Mouse (Mus musculus) midbrain, embryonic 10.5 days (tissue): Measurements from ENCODE around the gene Cpa5. TPM values are rescaled to one million over a fixed set of nuclear protein-coding genes. Genes with fewer than 3 reads are reported as not detected.
A peak's percentile ranks its signal among the peaks of the same experiment; 100 is the strongest.

Experiments
- DNase-seq: peaks from one replicate; pipeline ENCODE4 v3.0.0-alpha.2; 2017; ENCODE audit warnings: low spot score
- H3K27ac ChIP-seq: fragments of 300-500 bp; sonication (generic); replicated peaks from 2 replicates; pipeline ENCODE4 v1.5.1; 2016; ENCODE audit warnings: mild to moderate bottlenecking
- H3K27me3 ChIP-seq: fragments of 300-500 bp; sonication (generic); 2 replicates; pipeline ENCODE4 v1.6.1; 2016; ENCODE audit warnings: low read depth, mild to moderate bottlenecking; ENCODE audit not compliant: poor library complexity, severe bottlenecking
- H3K36me3 ChIP-seq: fragments of 300-500 bp; sonication (generic); 2 replicates; pipeline ENCODE4 v1.6.1; 2016; ENCODE audit warnings: mild to moderate bottlenecking, moderate library complexity
- H3K4me1 ChIP-seq: fragments of 300-500 bp; sonication (generic); 2 replicates; pipeline ENCODE4 v1.6.1; 2016
- H3K4me3 ChIP-seq: fragments of 300-500 bp; sonication (generic); 2 replicates; pipeline ENCODE4 v1.5.1; 2016; ENCODE audit warnings: mild to moderate bottlenecking, moderate library complexity
- H3K9me3 ChIP-seq: fragments of 300-500 bp; sonication (generic); replicated peaks from 2 replicates; pipeline ENCODE4 v1.6.1; 2016; ENCODE audit warnings: mild to moderate bottlenecking
- WGBS: fragments of 180-500 bp; shearing (Covaris S2); methylation state at CpG from one replicate; pipeline ENCODE4 v1.1.7; 2016; 5-methylcytosine and 5-hydroxymethylcytosine counted together
- polyA plus RNA-seq: library from polyadenylated mRNA; unstranded; fragments of >200 nt; fragmentation: Nextera tagmentation; extraction: Ambion mirVana; gene quantifications from 2 replicates; pipeline ENCODE4 v1.2.1, GENCODE M21; 2016

Gene Cpa5
- polyA plus RNA-seq, 1 experiment from 2014 or later = 0.74 TPM

DNA sequence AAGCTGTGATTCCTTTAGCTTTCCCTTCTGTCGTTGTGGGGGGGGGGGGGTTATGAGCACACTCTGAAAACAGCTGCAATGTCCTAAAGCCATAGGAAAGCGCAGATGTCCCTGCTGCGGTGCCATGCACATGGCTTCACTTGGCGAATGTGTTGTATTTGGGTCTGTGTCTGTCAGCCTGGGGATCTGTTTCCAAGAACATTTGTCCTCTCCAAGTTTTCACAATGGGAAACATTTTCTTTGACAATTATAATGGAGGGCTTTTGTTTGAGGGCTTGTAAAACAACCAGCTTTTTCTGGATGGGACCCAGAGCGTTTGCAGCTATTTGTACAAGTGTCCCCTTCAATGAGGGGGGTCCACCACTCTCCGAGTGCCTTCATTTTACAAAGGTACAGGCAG lies 3.4 kb downstream of the Cpa5 start:
- Histone ChIP-seq H3K27ac (peak overlapping the region; percentile 93), H3K27me3 (no peaks in the 10 kb centered on the region), H3K4me1 (peaks cover 94% of the 10 kb centered on the region), H3K4me3 (no peak overlapping the region), H3K9me3 (no peaks in the 10 kb centered on the region), H3K36me3 (no peaks in the 10 kb centered on the region)
- DNase-seq = no peak
- WGBS = 81% methylated on average over 6 of the region's 6 CpGs

DNA sequence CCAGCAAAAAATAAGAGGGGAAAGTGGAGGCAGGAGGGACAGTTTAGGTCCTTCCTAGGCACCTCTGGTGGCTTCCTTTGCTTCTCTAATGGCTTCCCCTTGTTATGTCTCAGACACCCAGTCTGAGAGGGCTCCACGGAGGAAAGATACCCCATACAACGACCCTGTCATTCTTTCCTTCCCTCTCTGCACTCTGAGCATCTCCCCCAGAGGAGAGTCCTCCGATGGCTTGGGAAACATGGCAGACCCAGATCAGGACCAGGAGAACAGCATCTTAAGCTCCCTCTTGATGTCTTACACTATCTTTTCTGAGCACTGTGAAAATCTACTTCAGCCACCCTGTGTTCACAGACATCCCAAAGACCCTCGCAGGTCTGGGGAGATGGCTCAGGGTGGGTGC lies 4.9 kb downstream of the Cpa5 start:
- peak overlapping the region; percentile 93 for H3K27ac ChIP-seq
- H3K4me1 ChIP-seq = peaks cover 96% of the 10 kb centered on the region
- H3K27me3 ChIP-seq = no peaks in the 10 kb centered on the region
- H3K9me3 ChIP-seq = no peaks in the 10 kb centered on the region
- peak overlapping the region; percentile 46 for H3K4me3 ChIP-seq
- DNase-seq = peak; percentile 56
- H3K36me3 ChIP-seq = no peaks in the 10 kb centered on the region
- WGBS = 11% methylated on average over 4 of the region's 4 CpGs

DNA sequence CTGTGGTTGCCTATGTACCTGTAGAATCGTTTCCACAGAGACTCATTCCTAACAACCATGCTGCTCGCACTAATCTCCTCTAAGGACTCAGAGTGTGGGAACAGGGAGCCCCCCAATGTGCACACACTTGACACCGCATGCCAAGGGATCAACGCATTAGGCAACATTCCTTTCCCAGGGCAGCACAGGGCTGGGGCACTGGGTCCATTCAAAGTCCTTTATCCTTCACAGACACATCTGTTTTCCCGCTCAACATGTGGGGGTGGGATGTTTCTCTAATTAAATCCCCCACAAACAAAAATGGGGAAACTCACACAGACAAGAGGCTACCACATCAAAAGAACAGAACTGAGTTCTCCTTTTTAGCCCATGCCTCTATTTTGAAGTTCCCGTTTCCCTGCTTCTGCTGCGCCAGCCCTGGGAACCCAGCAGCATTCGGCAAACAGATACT lies 5.7 kb downstream of the Cpa5 start:
- no peaks in the 10 kb centered on the region for H3K9me3 ChIP-seq
- peaks cover 96% of the 10 kb centered on the region for H3K4me1 ChIP-seq
- no peaks in the 10 kb centered on the region for H3K36me3 ChIP-seq
- H3K27me3 ChIP-seq = no peaks in the 10 kb centered on the region
- peak; percentile 86 for DNase-seq
- 2% methylated on average over 8 of the region's 8 CpGs for WGBS
- peak overlapping the region; percentile 46 for H3K4me3 ChIP-seq
- H3K27ac ChIP-seq = peak overlapping the region; percentile 93

DNA sequence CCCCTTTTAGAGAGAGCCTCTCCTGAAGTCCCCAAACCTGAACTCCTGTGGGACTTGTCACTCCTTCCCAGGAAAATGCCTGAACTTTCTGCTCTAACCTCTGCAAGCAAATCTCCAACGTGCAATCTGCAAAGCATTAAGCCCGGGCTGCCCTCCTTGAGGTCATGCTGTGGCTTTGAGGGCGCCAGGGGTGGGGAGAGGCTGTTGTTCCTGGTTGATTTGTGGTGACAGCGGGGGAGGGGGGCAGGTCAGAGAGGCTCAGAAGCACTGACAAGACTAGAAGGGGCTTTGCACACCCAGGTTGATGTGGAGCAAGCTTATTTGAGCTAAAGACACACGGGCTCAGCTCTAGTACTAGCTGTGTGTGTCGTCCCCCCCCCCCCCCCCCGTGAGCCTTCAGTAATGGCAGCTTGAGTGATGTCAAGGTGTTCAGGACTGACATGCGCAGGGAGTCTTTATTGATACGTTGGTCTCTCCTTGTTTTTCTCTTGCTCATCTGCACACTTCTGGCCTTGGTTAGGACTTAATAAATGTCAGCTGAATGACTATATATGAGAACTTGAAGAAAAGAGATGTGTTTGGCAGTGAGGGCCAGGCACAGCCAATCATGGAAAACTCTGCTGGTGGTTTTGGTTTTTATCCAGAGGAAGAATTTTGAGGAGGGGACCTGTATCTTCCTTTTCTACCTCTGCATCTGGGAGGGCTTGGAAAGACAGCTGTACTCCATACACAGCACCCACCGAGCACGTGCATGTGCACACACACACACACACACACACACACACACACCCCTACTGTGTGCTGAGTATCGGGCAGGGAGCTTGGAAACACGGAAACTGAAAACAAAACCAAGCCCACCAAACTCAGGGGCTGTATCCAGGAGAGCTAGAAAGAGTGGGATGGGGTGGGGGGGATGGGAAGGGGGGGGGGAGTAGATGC lies 6.5 kb downstream of the Cpa5 start:
- H3K27me3 ChIP-seq = no peaks in the 10 kb centered on the region

DNA sequence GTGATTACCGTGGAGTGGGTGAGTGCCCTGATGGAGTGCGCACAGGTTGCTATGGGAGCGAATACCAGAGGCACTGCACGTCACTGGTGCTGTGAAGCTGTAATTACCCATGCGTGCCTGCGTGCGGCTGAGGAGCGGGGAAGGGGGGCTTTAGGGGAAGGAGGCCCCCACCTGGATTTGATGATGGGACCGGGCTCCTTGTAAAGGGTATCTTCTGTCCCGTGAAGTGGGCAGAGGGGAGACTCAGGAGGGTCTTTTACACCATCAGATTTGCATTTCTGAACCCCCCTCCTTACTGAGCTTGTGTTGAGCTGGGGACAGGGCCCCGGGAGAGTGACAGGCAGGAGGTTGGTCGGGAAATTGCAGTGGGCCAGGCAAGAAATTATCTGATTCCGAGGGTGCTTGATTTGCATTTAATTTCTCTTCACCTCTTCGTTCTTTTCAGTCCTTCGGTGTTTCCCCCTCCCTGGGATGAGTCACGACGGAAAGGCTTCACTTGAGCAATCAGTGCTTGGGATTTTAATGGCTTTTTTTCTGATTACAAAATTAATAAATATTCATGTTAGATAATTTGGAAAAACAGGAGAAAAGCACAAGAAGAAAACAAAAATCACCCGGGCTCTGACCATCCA lies 7.3 kb downstream of the Cpa5 start:
- Histone ChIP-seq H3K9me3 (no peaks in the 10 kb centered on the region), H3K4me1 (peaks cover 83% of the 10 kb centered on the region), H3K36me3 (no peaks in the 10 kb centered on the region), H3K4me3 (peak overlapping the region; percentile 46), H3K27ac (peak overlapping the region; percentile 93), H3K27me3 (no peaks in the 10 kb centered on the region)
- DNase-seq = peak; percentile 84
- WGBS = 1% methylated on average over 18 of the region's 18 CpGs

More for the DNA sequence above, 6.5 kb downstream of the Cpa5 start:
- Histone ChIP-seq H3K9me3 (no peaks in the 10 kb centered on the region), H3K4me3 (peak overlapping the region; percentile 46), H3K4me1 (peaks cover 90% of the 10 kb centered on the region), H3K27ac (peak overlapping the region; percentile 93), H3K36me3 (no peaks in the 10 kb centered on the region)
- WGBS = 1% methylated on average over 13 of the region's 13 CpGs
- peak; percentile 92 for DNase-seq

DNA sequence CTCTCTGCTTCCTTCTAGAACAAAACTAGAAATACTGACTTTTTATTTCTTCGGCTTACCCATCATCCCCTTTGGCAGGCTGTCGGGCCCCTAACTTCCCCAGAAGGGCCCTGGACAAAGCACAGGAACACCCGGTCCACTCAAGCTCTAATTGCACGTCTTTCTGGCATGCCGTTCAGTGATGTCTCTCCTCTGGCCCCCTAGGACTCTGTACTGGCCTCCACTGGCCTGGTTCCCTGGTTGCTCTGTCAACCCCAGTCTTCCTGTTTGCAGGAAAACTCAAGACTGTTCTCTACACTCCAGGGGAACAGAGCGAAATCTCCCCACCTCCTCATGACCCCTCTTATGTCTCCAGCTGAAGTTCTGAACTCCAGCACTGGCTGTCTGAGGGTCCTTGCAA lies 7.9 kb downstream of the Cpa5 start:
- 20% methylated on average over 6 of the region's 6 CpGs for WGBS
- Histone ChIP-seq H3K4me3 (peak overlapping the region; percentile 46; the same call in 1 of the 2 replicates), H3K4me1 (peaks cover 78% of the 10 kb centered on the region), H3K27ac (peak overlapping the region; percentile 93), H3K9me3 (no peaks in the 10 kb centered on the region), H3K36me3 (no peaks in the 10 kb centered on the region), H3K27me3 (no peaks in the 10 kb centered on the region)
- peak; percentile 38 for DNase-seq

DNA sequence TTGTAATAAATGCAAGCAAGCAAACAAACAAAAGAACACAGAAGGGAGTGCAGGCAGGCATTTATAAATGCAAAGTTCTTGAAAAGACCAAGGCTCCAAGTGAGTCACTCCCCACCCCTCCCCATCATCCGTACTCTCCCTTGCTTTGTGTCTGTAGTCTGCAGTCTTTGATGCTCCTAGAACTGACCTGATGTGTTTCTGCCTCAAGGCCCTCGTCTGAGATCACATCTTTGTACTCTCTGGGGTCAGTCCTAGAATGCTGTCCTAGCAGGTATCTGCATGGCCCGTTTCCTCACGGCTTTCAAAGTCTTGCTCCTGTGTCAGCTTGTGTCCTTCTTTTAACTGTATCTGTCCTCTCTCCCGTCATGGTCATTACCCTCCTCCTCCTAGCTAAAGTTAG lies 8.8 kb downstream of the Cpa5 start:
- WGBS = 62% methylated on average over 5 of the region's 5 CpGs
- Histone ChIP-seq H3K36me3 (no peaks in the 10 kb centered on the region), H3K4me1 (peaks cover 70% of the 10 kb centered on the region), H3K27ac (peak overlapping the region; percentile 93), H3K4me3 (no peak overlapping the region), H3K9me3 (no peaks in the 10 kb centered on the region), H3K27me3 (no peaks in the 10 kb centered on the region)
- DNase-seq = no peak

DNA sequence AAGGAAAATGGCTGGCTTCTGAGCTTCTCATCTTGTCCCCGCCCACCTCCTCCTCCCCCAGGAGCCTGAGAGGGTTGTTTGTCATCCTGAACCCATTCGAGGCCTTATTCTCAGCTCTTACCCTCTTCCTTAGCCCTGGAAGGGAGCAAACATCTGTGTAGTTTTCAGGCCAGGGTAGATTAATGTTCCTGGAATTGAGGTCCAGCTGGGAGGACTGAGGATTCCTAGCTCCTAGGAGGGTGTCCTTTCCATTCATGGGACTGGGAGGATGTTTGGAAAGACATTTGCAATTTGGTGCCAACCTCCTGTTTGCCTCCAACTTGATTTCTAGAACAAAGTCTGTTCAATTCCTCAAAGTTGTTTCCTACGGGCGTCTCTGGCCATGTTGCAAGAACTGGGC lies 9.8 kb downstream of the Cpa5 start:
- H3K4me3 ChIP-seq = no peak overlapping the region
- no peaks in the 10 kb centered on the region for H3K9me3 ChIP-seq
- peak overlapping the region; percentile 93 for H3K27ac ChIP-seq
- no peaks in the 10 kb centered on the region for H3K27me3 ChIP-seq
- no peaks in the 10 kb centered on the region for H3K36me3 ChIP-seq
- 86% methylated on average over 4 of the region's 4 CpGs for WGBS
- H3K4me1 ChIP-seq = peaks cover 60% of the 10 kb centered on the region
- DNase-seq = no peak

DNA sequence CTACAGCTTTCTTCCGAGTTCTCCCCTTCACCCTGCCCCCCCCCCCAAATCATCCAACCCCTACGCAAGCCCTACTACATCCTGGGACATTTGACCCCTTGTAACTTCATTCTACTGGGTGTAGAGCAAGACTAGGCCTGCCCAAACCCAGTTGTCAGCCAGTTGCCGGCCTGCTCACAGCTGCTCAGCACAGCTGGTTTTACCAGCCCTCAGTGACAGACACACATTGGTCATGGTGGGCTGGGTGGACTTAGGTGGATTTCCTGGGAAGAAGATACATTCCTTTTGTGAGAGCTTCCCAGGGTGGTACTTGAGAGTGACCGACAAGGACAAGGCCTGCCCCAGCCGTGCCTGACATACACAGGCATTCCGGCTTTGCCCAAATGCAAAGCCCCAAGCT lies 10.2 kb downstream of the Cpa5 start:
- Histone ChIP-seq H3K27me3 (no peaks in the 10 kb centered on the region), H3K4me1 (peaks cover 56% of the 10 kb centered on the region), H3K4me3 (no peak overlapping the region), H3K9me3 (no peaks in the 10 kb centered on the region), H3K27ac (peak overlapping the region; percentile 93), H3K36me3 (no peaks in the 10 kb centered on the region)
- WGBS = 91% methylated on average over 6 of the region's 6 CpGs
- DNase-seq = no peak

DNA sequence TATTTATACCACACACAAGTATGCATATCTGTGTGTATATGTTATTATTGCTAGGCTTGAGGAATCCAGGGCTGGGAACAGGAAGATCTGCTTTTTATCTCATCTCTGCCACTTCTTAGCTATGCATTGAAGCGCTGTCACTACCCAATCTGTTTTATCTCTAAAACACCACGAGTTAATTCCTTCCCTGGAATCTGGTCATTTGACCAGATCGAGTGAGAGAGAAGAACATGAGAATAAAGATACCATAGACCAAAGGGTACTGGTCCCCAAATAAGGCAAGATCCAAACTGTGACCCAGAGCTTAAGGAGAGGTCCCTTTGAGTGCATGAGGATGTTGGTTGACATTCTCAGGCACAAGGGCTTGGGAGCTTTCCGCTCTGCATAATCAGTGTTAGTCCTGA lies 11.2 kb downstream of the Cpa5 start:
- no peak for DNase-seq
- Histone ChIP-seq H3K4me1 (peaks cover 46% of the 10 kb centered on the region), H3K4me3 (no peak overlapping the region), H3K27me3 (no peaks in the 10 kb centered on the region), H3K36me3 (no peaks in the 10 kb centered on the region), H3K9me3 (no peaks in the 10 kb centered on the region), H3K27ac (peak overlapping the region; percentile 33; the same call in 1 of the 2 replicates)
- 82% methylated on average over 4 of the region's 4 CpGs for WGBS

DNA sequence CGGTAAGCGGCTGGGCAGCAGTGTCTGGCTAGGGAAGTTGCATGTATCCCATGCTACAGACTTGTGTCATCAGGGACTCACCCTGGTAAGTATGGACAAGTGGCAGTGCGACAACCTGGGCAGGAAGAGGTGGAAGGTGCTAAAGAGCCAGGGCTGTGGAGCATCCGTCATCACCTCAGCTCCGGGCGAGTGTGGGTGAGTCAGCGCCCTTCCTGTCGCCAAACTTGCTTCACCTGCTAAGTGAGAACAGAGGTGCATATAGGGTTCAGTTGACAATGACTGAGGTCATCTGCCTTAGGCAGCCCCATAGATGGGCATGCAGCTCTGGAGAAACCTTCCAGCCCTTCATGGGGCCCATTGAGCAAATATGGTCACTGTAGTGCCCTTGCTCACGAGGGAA lies 14.0 kb downstream of the Cpa5 start:
- peak overlapping the region; percentile 39 for H3K27ac ChIP-seq
- WGBS = 96% methylated on average over 9 of the region's 9 CpGs
- no peaks in the 10 kb centered on the region for H3K36me3 ChIP-seq

DNA sequence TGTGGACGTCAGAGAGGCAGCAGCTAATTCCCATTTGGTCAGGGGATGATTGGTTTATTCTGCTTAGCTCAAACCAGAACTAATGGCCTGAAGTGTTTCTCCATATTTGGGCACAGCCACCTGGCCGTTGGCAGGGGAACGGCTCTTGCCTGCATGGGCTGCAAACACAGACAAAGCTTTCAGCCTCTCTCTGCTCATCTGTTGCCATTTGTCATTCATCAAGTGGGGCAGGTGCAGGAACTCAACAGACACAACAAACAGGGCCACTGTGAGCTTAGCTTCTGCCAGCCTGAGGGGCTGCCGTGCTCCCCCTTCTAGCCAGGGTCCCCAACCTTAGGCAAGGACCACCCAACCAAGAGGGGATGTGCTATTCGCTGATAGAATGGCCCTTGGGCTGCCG lies 17.3 kb downstream of the Cpa5 start:
- DNase-seq = no peak
- Histone ChIP-seq H3K36me3 (no peaks in the 10 kb centered on the region), H3K9me3 (no peaks in the 10 kb centered on the region), H3K27me3 (no peaks in the 10 kb centered on the region), H3K4me1 (peaks cover 28% of the 10 kb centered on the region), H3K27ac (peak overlapping the region; percentile 74), H3K4me3 (no peak overlapping the region)
- 76% methylated on average over 6 of the region's 6 CpGs for WGBS

More for the DNA sequence above, 14.0 kb downstream of the Cpa5 start:
- H3K4me1 ChIP-seq = peaks cover 36% of the 10 kb centered on the region
- DNase-seq = no peak
- no peaks in the 10 kb centered on the region for H3K27me3 ChIP-seq
- H3K9me3 ChIP-seq = no peaks in the 10 kb centered on the region
- H3K4me3 ChIP-seq = no peak overlapping the region

DNA sequence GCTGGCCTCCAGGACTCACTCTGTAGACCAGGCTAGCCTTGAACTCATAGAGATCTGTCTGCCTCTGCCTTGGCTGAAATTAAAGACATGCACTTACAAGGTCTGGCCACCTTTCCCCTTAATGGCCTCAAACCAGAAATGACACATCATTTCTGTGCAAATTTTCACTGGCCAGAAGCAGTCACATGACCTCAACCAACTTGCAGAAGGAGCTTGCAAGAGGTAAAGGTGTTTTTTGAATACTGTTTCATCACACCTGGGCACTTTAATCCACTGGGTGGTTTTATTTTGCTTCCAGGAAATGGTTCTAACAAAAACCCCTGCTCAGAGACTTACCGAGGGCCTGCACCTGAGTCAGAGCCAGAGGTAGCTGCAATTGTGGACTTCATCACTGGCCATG lies 19.2 kb downstream of the Cpa5 start:
- 94% methylated on average over 1 of the region's 1 CpGs for WGBS

More for the DNA sequence above, 19.2 kb downstream of the Cpa5 start:
- H3K4me3 ChIP-seq = no peak overlapping the region
- H3K9me3 ChIP-seq = no peaks in the 10 kb centered on the region
- DNase-seq = no peak
- H3K36me3 ChIP-seq = no peaks in the 10 kb centered on the region
- H3K27me3 ChIP-seq = no peaks in the 10 kb centered on the region
- H3K27ac ChIP-seq = peak overlapping the region; percentile 72; the same call in 1 of the 2 replicates
- H3K4me1 ChIP-seq = peaks cover 35% of the 10 kb centered on the region
